Mouse (Mus musculus) layer of hippocampus, adult 6 months (tissue): Measurements from ENCODE around the gene Gm12695. TPM values are rescaled to one million over a fixed set of nuclear protein-coding genes. Genes with fewer than 3 reads are reported as not detected.

Experiments
- long read RNA-seq, 2 experiments: library from polyadenylated mRNA; unstranded; transcript quantifications; one replicate each; pipeline ENCODE4 v2.0.0; 2019 to 2020
- polyA plus RNA-seq: library from polyadenylated mRNA; unstranded; fragments of <200 nt; fragmentation: Nextera tagmentation; gene quantifications from 2 replicates; pipeline ENCODE4 v1.2.3, GENCODE M21; 2021

Gene Gm12695
- polyA plus RNA-seq: 0.11 and 0.14 TPM in 2 replicates
- long read RNA-seq, experiment 1: 0 reads
- long read RNA-seq, experiment 2: 0 reads

GRCm38 (mm10) chr4:96785086-96785485 lies at the start of gene Gm12695:
Gm12695 (minus strand) TSS chr4:96785186.

Other genes with a start within 250 kb of the Gm12695 start
- 8.5 and 8.6 TPM in 2 replicates for gene Cyp2j6, start 231.5 kb downstream of the Gm12695 start, polyA plus RNA-seq
- gene Cyp2j9, start 193.6 kb downstream of the Gm12695 start, polyA plus RNA-seq: 33.9 and 39.7 TPM in 2 replicates
- not detected in 2 replicates for gene Cyp2j5, start 121.0 kb downstream of the Gm12695 start, polyA plus RNA-seq